Mouse (Mus musculus) naive thymus-derived CD4-positive, alpha-beta T cell, adult 5 months (primary cell): ENCODE measurements around the gene Erbin. TPM values are rescaled to one million over a fixed set of nuclear protein-coding genes. Genes with fewer than 3 reads are reported as not detected.

Experiments
- polyA plus RNA-seq: library from polyadenylated mRNA; unstranded; fragments of 100-300 nt; shearing (Covaris generic); gene quantifications from one replicate; pipeline ENCODE4 v1.2.1, GENCODE M21; 2017

Erbin gene
- 94.4 TPM for polyA plus RNA-seq

DNA sequence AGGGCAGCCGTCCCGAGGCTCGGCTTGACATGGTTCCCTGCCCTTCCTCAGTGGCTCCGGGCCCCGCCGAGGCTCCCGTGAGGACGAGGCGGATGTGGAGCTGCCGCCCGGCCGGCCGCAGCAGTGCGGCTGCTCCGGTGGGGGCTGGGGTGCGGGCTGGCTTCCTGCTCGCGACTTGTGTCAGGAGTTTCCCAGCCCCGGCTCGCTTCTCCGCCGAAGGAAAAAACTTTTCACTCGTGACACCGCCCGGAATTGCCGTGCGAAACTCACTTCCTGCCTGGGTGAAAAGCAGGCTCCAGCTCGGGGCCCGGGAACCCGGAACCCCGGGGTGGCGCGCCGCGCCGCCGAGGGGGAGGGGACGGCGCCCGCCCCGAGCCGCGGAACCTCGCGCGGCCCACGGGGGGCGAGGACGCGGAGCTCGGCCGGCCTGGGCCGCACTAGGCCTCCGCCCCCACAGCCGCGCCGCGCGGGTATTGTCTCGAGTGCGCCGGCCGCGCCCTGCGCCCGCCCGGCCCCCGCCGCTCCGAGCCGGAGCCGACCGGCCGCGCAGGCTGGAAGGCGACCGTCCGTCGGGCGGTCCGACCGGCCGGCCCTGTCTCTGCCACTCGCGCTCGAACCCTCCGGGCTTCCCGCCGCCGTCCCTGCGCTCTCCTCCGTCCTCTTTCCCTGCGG is at the start of gene Erbin:
Erbin (minus strand) TSS at position 254 of the 672 bp plus-strand sequence.

DNA sequence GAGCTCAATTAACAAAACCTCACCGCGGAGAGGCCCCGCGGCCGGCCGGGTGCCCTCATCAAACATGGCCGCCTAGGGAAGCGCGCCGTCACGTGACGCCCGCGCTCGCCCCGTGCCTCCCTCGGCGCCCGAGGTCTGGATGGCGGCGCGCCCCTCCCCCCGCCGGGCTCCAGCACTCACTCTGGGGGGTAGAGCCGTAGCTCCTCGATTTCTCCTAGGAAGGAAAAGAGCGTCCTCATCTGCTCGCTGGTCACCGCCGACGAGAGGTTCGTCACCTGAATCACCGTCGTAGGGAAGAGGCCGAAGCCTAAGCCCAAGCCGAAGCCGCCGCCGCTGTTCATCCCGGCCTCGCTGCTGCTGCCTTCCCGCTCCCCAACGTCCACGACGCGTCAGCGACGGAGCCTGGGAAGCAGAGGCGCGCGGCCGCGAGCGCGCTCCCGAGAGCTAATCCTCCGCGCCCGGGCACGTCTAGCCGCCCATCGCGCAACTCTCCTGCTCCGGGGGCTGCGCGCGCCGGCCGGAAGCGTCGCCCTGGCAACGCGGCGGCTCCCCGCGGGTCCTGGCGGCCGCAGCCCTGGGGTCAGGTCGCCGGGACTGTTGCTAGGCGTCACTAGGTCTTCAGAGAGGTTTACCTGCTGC is 146.1 kb downstream of the Erbin start, which contains the start of gene Srek1:
Srek1 (minus strand) TSS at position 490 of the 639 bp plus-strand sequence.

Other genes starting within 250 kb of the Erbin start
- 65.1 TPM for gene Srek1, start 145.9 kb downstream of the Erbin start, polyA plus RNA-seq
- 10.0 TPM for gene Nln, start 189.1 kb upstream of the Erbin start, polyA plus RNA-seq
- 6.2 TPM for gene Sgtb, start 189.2 kb upstream of the Erbin start, polyA plus RNA-seq